Mouse (Mus musculus) stomach, embryonic 15.5 days (tissue): Measurements from ENCODE around the gene Oscp1. TPM values are rescaled to one million over a fixed set of nuclear protein-coding genes. Genes with fewer than 3 reads are reported as not detected.

Source experiments
- ATAC-seq: fragments of 200-750 bp; cut with Nextera tagmentation; 2 replicates; pipeline ENCODE4 v1.8.0; 2017; ENCODE audit warnings: low read depth, moderate number of reproducible peaks, moderate TSS enrichment; ENCODE audit not compliant: insufficient read depth, low FRiP score
- H3K27ac ChIP-seq: fragments of 300-500 bp; sonication (generic); 2 replicates; pipeline ENCODE4 v1.5.1; 2015; ENCODE audit warnings: mild to moderate bottlenecking, inconsistent platforms
- H3K27me3 ChIP-seq: fragments of 300-500 bp; sonication (generic); replicated peaks from 2 replicates; pipeline ENCODE4 v1.6.1; 2015; ENCODE audit warnings: inconsistent platforms
- H3K36me3 ChIP-seq: fragments of 300-500 bp; sonication (generic); 2 replicates; pipeline ENCODE4 v1.6.1; 2015; ENCODE audit warnings: inconsistent platforms
- H3K4me1 ChIP-seq: fragments of 300-500 bp; sonication (generic); 2 replicates; pipeline ENCODE4 v1.6.1; 2015; ENCODE audit warnings: inconsistent platforms
- H3K4me2 ChIP-seq: fragments of 300-500 bp; sonication (generic); 2 replicates; pipeline ENCODE4 v1.6.1; 2015; ENCODE audit warnings: mild to moderate bottlenecking, inconsistent platforms
- H3K4me3 ChIP-seq: fragments of 300-500 bp; sonication (generic); replicated peaks from 2 replicates; pipeline ENCODE4 v1.5.1; 2015; ENCODE audit warnings: inconsistent platforms
- H3K9ac ChIP-seq: fragments of 300-500 bp; sonication (generic); 2 replicates; pipeline ENCODE4 v1.6.1; 2015; ENCODE audit warnings: inconsistent platforms
- H3K9me3 ChIP-seq: fragments of 300-500 bp; sonication (generic); 2 replicates; pipeline ENCODE4 v1.6.1; 2016; ENCODE audit warnings: inconsistent platforms
- WGBS: fragments of 180-500 bp; shearing (Covaris S2); methylation state at CpG from one replicate; pipeline ENCODE4 v1.1.7; 2015; 5-methylcytosine and 5-hydroxymethylcytosine counted together
- polyA plus RNA-seq: library from polyadenylated mRNA; unstranded; fragments of >200 nt; fragmentation: Nextera tagmentation; extraction: Ambion mirVana; gene quantifications from 2 replicates; pipeline ENCODE4 v1.2.1, GENCODE M21; 2015

The Oscp1 gene
- polyA plus RNA-seq, 1 experiment from 2014 or later = 13.5 TPM

DNA sequence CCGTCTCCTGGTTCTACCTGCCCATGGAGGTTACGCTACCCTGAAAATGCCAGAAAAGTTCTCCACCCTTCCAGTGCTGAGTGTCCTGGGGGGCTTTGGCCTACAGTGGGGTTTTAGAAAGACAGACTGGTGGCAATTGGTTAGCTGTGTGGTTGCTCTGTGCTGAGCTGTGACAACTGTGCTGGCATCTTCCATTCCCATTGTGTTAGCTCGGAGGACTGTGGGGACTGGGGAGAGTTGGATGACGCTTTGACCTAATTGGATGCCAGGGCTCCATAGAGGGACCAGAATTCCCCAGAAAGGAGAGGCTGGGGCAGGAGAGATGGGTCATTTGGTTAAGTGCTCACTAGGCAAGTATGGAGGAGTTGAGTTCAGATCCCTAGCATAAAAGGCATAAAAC lies 75.9 kb downstream of the Oscp1 start:
- no peak for ATAC-seq
- Histone ChIP-seq H3K4me2 (no peak overlapping the region), H3K9ac (no peak overlapping the region), H3K4me3 (no peak overlapping the region), H3K27me3 (no peaks in the 10 kb centered on the region), H3K27ac (no peak overlapping the region), H3K4me1 (peaks cover 27% of the 10 kb centered on the region), H3K36me3 (peaks cover 32% of the 10 kb centered on the region), H3K9me3 (no peaks in the 10 kb centered on the region)
- WGBS = 94% methylated on average over 4 of the region's 4 CpGs

- Histone ChIP-seq H3K9ac (no peak overlapping the region), H3K4me3 (no peak overlapping the region), H3K27me3 (no peaks in the 10 kb centered on the region), H3K36me3 (peaks cover 36% of the 10 kb centered on the region), H3K9me3 (no peaks in the 10 kb centered on the region), H3K4me1 (peaks cover 27% of the 10 kb centered on the region), H3K4me2 (no peak overlapping the region), H3K27ac (no peak overlapping the region)
- 81% methylated on average over 4 of the region's 4 CpGs for WGBS
- no peak for ATAC-seq
These were observed 76.3 kb downstream of the Oscp1 start for GRCm38 (mm10) chr4:126134639-126135038.

GRCm38 (mm10) chr4:126137773-126138172 lies 79.4 kb downstream of the Oscp1 start:
- Histone ChIP-seq H3K4me3 (no peak overlapping the region), H3K9ac (no peak overlapping the region), H3K27me3 (no peaks in the 10 kb centered on the region), H3K4me1 (peaks cover 12% of the 10 kb centered on the region; the same call in 1 of the 2 replicates), H3K9me3 (no peaks in the 10 kb centered on the region), H3K4me2 (no peak overlapping the region), H3K36me3 (peaks cover 41% of the 10 kb centered on the region), H3K27ac (no peak overlapping the region)
- ATAC-seq = no peak
- WGBS = 85% methylated on average over 4 of the region's 4 CpGs

DNA sequence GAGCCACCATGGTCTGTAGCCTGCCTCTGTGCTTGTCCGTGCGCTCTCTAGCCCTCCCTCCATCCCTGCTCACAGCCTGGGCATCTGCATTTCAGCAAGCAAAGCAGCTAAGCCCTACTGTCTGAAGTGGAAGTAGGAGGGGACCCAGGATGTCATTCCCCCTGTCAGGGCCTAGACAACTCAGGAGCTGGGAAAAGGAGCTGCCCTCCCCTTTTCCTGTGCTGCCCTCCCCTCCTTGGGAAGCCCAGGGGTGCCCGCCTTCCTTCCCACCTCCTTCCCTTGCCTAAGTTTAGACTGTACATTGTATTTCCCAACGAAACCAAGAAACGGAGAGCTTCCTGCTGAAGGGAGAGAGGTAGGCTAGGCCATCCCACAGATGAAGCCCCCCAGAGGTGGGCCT lies 82.7 kb downstream of the Oscp1 start:
- no peak overlapping the region for H3K9ac ChIP-seq
- peaks cover 10% of the 10 kb centered on the region; the same call in 1 of the 2 replicates for H3K4me1 ChIP-seq
- ATAC-seq = no peak
- WGBS = 79% methylated on average over 5 of the region's 5 CpGs
- H3K4me2 ChIP-seq = no peak overlapping the region
- H3K27me3 ChIP-seq = no peaks in the 10 kb centered on the region
- no peak overlapping the region; the same call in 1 of the 2 replicates for H3K27ac ChIP-seq
- no peaks in the 10 kb centered on the region for H3K9me3 ChIP-seq
- peaks cover 31% of the 10 kb centered on the region for H3K36me3 ChIP-seq
- H3K4me3 ChIP-seq = no peak overlapping the region

Other genes starting within 250 kb of the Oscp1 start
- gene Csf3r, start 34.0 kb upstream of the Oscp1 start, polyA plus RNA-seq = 1.8 and 1.9 TPM in 2 replicates
- 141 and 151 TPM in 2 replicates for gene Mrps15, start 11.6 kb upstream of the Oscp1 start, polyA plus RNA-seq
- gene Lsm10, start 38.1 kb downstream of the Oscp1 start, polyA plus RNA-seq = 46.7 and 48.0 TPM in 2 replicates
- 28.6 and 29.1 TPM in 2 replicates for gene Stk40, start 45.4 kb downstream of the Oscp1 start, polyA plus RNA-seq
- gene Eva1b, start 89.2 kb downstream of the Oscp1 start, polyA plus RNA-seq = 59.0 and 60.0 TPM in 2 replicates
- gene Sh3d21, start 104.9 kb downstream of the Oscp1 start, polyA plus RNA-seq = 7.4 and 10.3 TPM in 2 replicates
- 182 and 203 TPM in 2 replicates for gene Thrap3, start 144.2 kb downstream of the Oscp1 start, polyA plus RNA-seq
- gene Map7d1, start 197.8 kb downstream of the Oscp1 start, polyA plus RNA-seq = 34.1 and 36.9 TPM in 2 replicates
- gene Trappc3, start 203.8 kb downstream of the Oscp1 start, polyA plus RNA-seq = 91.7 and 97.1 TPM in 2 replicates
- 13.4 and 14.2 TPM in 2 replicates for gene Col8a2, start 228.2 kb downstream of the Oscp1 start, polyA plus RNA-seq